Mouse (Mus musculus): ENCODE measurements at regions not wholly inside any gene's neighbourhood (a gene's known extent, or its start where the extent isn't known, plus 50 kb on each side); places are given as distances from the start of the nearest gene placed in this dataset.

- no peak for DNase-seq
These were observed 290.4 kb upstream of the Runx1 start for GRCm38 (mm10) chr16:93116111-93116969.

- no peak for DNase-seq
These were observed 285.0 kb upstream of the Runx1 start for GRCm38 (mm10) chr16:93110912-93111311.

- no peak for DNase-seq
These were observed 284.5 kb upstream of the Runx1 start for GRCm38 (mm10) chr16:93110451-93110850.

GRCm38 (mm10) chr16:93109683-93110407, 283.9 kb upstream of the Runx1 start:
- no peak for DNase-seq

GRCm38 (mm10) chr16:93107524-93107845, 281.5 kb upstream of the Runx1 start:
- DNase-seq = no peak

- peak; percentile 96 for DNase-seq
These were observed 281.0 kb upstream of the Runx1 start for GRCm38 (mm10) chr16:93106811-93107523.

GRCm38 (mm10) chr16:93102174-93102573, 276.2 kb upstream of the Runx1 start:
- DNase-seq = no peak

- no peak for DNase-seq
These were observed 272.1 kb upstream of the Runx1 start for GRCm38 (mm10) chr16:93098057-93098456.

- DNase-seq = no peak
These were observed 270.2 kb upstream of the Runx1 start for GRCm38 (mm10) chr16:93096175-93096574.

GRCm38 (mm10) chr16:93092796-93093195, 266.8 kb upstream of the Runx1 start:
- DNase-seq = no peak

- no peak for DNase-seq
These were observed 259.4 kb upstream of the Runx1 start for GRCm38 (mm10) chr16:93085227-93085883.

GRCm38 (mm10) chr16:93083756-93084155, 257.8 kb upstream of the Runx1 start:
- no peak for DNase-seq

GRCm38 (mm10) chr16:93083142-93083541, 257.2 kb upstream of the Runx1 start:
- no peak for DNase-seq

GRCm38 (mm10) chr16:93081533-93081932, 255.6 kb upstream of the Runx1 start:
- no peak for DNase-seq

GRCm38 (mm10) chr16:93079660-93080390, 253.9 kb upstream of the Runx1 start:
- peak; percentile 96 for DNase-seq

- peak; percentile 90 for DNase-seq
These were observed 253.0 kb upstream of the Runx1 start for GRCm38 (mm10) chr16:93078909-93079308.

- DNase-seq = no peak
These were observed 249.5 kb upstream of the Runx1 start for GRCm38 (mm10) chr16:93075488-93075887.

- peak; percentile 98 for DNase-seq
These were observed 246.2 kb upstream of the Runx1 start for GRCm38 (mm10) chr16:93072156-93072555.

GRCm38 (mm10) chr16:93071726-93072125, 245.8 kb upstream of the Runx1 start:
- peak; percentile 93 for DNase-seq

GRCm38 (mm10) chr16:93066821-93067220, 240.9 kb upstream of the Runx1 start:
- no peak for DNase-seq

GRCm38 (mm10) chr16:93061475-93062179, 235.7 kb upstream of the Runx1 start:
- no peak for DNase-seq

GRCm38 (mm10) chr16:93056295-93056694, 230.3 kb upstream of the Runx1 start:
- DNase-seq = no peak

Data from heart, adult 11 months (tissue).